Mouse (Mus musculus): ENCODE measurements at regions not wholly inside any gene's neighbourhood (a gene's known extent, or its start where the extent isn't known, plus 50 kb on each side); places are given as distances from the start of the nearest gene placed in this dataset.

DNA sequence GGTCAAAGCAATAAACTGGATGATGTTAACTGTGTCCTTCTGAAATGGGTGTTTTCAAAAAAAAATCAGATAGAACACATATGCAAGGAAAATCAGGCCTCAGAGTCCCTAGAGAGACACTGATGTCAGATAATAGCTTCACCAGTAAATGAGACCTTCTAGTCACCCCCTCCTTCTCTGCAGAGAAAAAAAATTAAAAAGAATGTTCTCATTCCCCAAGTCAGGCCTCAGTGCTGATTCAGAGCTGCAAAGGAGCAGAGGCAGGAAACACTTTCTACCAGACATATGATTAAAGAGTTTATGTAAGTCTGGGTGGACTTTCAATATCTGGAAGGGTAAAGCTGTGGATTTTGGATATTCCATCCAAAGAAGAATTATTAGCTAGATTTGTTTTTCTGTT is 67.1 kb upstream of the Gm21897 start:
- TF ChIP-seq CTCF (IDR thresholded peaks at IDR 0.05; ENCODE audit: borderline replicate concordance, insufficient read depth, low read depth, low read length) (no peak), POLR2A (IDR thresholded peaks at IDR 0.05; ENCODE audit: borderline replicate concordance, insufficient read depth, low read length) (no peak)
- H3K27ac ChIP-seq (ENCODE audit: insufficient read depth, low read length), result no peak overlapping the region
- no peaks in the 10 kb centered on the region for H3K4me1 ChIP-seq (ENCODE audit: control insufficient read depth, insufficient read depth, low read length)
- H3K4me3 ChIP-seq (replicated peaks; ENCODE audit: insufficient read depth, low read depth, low read length), result no peak overlapping the region
- H3K27me3 ChIP-seq (ENCODE audit: control insufficient read depth, insufficient read depth, low read length), result no peaks in the 10 kb centered on the region
- no peak for DNase-seq

DNA sequence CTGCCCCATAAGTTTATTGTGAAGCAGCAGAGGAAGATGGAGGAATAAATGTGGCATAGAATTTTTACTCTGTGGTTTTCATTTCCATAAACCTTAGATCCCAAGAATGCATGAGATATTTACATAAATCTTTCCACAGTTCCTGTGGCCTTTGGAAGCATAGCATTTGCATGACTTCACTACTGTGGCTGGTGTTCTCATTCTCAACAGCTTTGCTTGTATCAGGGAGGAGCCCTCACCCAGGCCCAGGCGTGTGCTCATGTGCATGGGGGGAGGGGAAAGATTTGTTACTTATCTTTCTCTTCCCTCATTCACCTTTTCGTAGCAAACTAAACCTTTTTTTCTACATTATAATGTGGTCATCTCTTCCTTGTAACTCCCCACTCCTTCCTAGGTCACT is 65.6 kb upstream of the Gm21897 start:
- Histone ChIP-seq H3K4me1 (ENCODE audit: control insufficient read depth, insufficient read depth, low read length) (no peaks in the 10 kb centered on the region), H3K27ac (ENCODE audit: insufficient read depth, low read length) (no peak overlapping the region), H3K4me3 (replicated peaks; ENCODE audit: insufficient read depth, low read depth, low read length) (no peak overlapping the region), H3K27me3 (ENCODE audit: control insufficient read depth, insufficient read depth, low read length) (no peaks in the 10 kb centered on the region)
- DNase-seq, result no peak
- TF ChIP-seq CTCF (IDR thresholded peaks at IDR 0.05; ENCODE audit: borderline replicate concordance, insufficient read depth, low read depth, low read length) (no peak), POLR2A (IDR thresholded peaks at IDR 0.05; ENCODE audit: borderline replicate concordance, insufficient read depth, low read length) (no peak)
- WGBS, result 77% methylated on average over 2 of the region's 2 CpGs

DNA sequence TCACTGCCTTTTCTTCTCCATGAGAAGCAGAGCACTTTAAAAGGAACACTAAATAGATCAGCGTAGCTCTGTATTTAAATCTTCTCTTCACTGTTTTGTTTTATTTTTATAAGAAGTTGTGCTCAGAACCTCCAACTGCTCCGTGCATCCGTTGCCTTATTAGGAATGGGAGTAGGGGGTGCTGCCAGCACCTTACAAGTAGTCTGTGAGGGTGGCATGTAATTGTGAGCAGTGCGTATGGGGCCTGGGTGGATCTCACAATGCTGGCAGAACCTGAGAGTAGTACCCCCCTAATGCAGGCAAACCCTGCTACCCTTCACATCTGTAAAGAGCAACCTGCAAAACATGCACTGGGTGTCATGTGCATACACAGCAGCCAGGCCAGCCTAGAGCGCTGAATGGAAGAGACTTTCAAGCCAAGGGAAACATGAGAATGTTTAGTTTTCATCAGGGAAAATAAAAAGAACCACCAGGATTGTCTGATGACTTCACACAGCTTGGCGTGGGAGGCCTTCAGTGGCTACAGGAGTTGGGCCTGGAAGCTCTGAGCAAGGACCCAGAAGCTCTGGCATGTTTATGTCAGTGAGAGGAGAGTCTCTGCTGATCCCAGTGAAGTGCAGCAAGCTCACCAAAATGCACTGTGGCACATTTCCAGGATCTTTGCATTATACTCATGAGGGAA is 64.5 kb upstream of the Gm21897 start:
- Histone ChIP-seq H3K4me1 (ENCODE audit: control insufficient read depth, insufficient read depth, low read length) (no peaks in the 10 kb centered on the region), H3K27me3 (ENCODE audit: control insufficient read depth, insufficient read depth, low read length) (no peaks in the 10 kb centered on the region), H3K27ac (ENCODE audit: insufficient read depth, low read length) (no peak overlapping the region), H3K4me3 (replicated peaks; ENCODE audit: insufficient read depth, low read depth, low read length) (no peak overlapping the region)
- no peak for DNase-seq
- no peak for TF ChIP-seq POLR2A (IDR thresholded peaks at IDR 0.05; ENCODE audit: borderline replicate concordance, insufficient read depth, low read length)
- no peak for TF ChIP-seq CTCF (IDR thresholded peaks at IDR 0.05; ENCODE audit: borderline replicate concordance, insufficient read depth, low read depth, low read length)
- 85% methylated on average over 6 of the region's 6 CpGs for WGBS

DNA sequence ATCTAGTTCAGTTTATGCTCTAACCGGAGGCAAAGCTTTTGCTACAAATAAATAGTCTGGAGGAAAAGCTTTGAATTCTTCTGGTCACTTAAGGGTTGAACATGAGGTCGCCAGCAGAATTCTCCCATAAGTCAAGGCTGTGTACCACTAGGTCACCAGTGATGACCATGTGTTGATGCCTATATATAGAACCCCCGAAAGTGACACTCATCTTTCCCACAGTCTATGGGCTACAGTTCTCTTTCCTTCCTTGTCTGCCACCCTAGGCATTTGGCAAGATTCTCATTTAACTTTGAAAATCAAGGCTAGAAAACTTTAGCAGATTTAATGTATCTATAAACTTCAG is 63.9 kb upstream of the Gm21897 start:
- 77% methylated on average over 3 of the region's 3 CpGs for WGBS
- no peak overlapping the region for H3K27ac ChIP-seq (ENCODE audit: insufficient read depth, low read length)
- TF ChIP-seq CTCF (IDR thresholded peaks at IDR 0.05; ENCODE audit: borderline replicate concordance, insufficient read depth, low read depth, low read length), result no peak
- no peak for TF ChIP-seq POLR2A (IDR thresholded peaks at IDR 0.05; ENCODE audit: borderline replicate concordance, insufficient read depth, low read length)
- no peaks in the 10 kb centered on the region for H3K27me3 ChIP-seq (ENCODE audit: control insufficient read depth, insufficient read depth, low read length)
- no peaks in the 10 kb centered on the region for H3K4me1 ChIP-seq (ENCODE audit: control insufficient read depth, insufficient read depth, low read length)
- no peak overlapping the region for H3K4me3 ChIP-seq (replicated peaks; ENCODE audit: insufficient read depth, low read depth, low read length)
- no peak for DNase-seq

DNA sequence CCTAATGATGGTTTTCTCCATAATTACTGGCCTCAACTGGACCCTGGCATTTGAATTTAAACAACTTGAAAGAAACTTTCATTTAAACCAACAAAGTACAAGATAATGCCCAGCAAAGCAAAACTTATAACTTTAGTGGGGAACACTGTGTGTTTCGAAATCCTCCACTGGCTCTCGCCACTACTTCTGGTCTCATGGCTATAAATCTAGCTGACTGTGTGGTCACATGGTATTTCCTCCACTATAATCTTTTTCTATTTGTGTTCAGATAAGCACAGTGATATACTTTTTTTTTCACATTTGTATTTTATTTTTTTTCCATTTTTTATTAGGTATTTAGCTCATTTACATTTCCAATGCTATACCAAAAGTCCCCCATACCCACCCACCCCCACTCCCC is 62.6 kb upstream of the Gm21897 start:
- no peak for DNase-seq
- Histone ChIP-seq H3K27ac (ENCODE audit: insufficient read depth, low read length) (no peak overlapping the region), H3K27me3 (ENCODE audit: control insufficient read depth, insufficient read depth, low read length) (no peaks in the 10 kb centered on the region), H3K4me3 (replicated peaks; ENCODE audit: insufficient read depth, low read depth, low read length) (no peak overlapping the region), H3K4me1 (ENCODE audit: control insufficient read depth, insufficient read depth, low read length) (no peaks in the 10 kb centered on the region)
- TF ChIP-seq CTCF (IDR thresholded peaks at IDR 0.05; ENCODE audit: borderline replicate concordance, insufficient read depth, low read depth, low read length), result no peak
- TF ChIP-seq POLR2A (IDR thresholded peaks at IDR 0.05; ENCODE audit: borderline replicate concordance, insufficient read depth, low read length), result no peak
- WGBS, result 94% methylated on average over 2 of the region's 2 CpGs

DNA sequence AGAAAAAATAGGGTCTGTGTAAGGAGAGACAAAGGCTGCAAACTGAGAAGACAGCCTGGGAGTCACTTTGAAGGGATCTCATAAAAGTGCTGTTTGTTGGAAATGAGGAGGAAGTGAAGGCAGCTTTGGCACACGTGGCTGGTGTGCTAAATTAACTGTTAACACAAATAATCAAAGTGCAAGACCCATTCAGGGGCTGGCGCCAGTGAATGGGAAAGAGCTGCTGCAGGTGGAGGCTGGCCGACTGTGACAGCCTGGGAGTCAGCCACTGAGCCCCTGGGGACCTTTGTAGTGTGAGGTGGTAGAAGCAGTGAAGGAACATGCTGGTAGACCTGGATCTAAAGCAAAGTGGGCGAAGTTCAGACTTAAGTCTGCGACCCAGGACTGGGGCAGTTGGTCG is 57.8 kb upstream of the Gm21897 start:
- 40% methylated on average over 6 of the region's 6 CpGs for whole genome bisulfite sequencing
- H3K27me3 ChIP-seq (ENCODE audit: control insufficient read depth, insufficient read depth, low read length), result no peaks in the 10 kb centered on the region
- no peak for TF ChIP-seq POLR2A (IDR thresholded peaks at IDR 0.05; ENCODE audit: borderline replicate concordance, insufficient read depth, low read length)
- TF ChIP-seq CTCF (IDR thresholded peaks at IDR 0.05; ENCODE audit: borderline replicate concordance, insufficient read depth, low read depth, low read length), result no peak
- H3K4me1 ChIP-seq (ENCODE audit: control insufficient read depth, insufficient read depth, low read length), result no peaks in the 10 kb centered on the region
- no peak for DNase-seq
- H3K4me3 ChIP-seq (replicated peaks; ENCODE audit: insufficient read depth, low read depth, low read length), result no peak overlapping the region
- no peak overlapping the region for H3K27ac ChIP-seq (ENCODE audit: insufficient read depth, low read length)

DNA sequence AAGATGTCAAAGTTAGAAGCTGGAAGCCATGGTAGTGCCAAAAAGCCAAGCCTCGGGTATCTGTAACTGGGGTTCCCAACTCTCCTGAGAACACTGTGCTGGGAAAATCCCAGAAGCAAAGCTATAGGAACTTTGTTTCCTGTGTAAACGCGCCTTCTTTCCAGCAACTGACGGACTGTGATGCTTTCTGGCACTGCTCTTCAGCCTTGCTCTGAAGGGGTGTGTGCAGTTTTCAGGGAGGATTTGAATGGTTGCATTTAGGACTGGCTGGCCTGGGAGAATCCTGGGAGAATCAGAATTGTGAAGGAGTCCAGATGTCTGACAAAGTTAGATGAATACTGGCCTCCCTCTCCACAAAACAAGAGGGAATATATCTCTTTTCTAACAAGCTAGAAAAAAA is 57.2 kb upstream of the Gm21897 start:
- no peak for TF ChIP-seq POLR2A (IDR thresholded peaks at IDR 0.05; ENCODE audit: borderline replicate concordance, insufficient read depth, low read length)
- TF ChIP-seq CTCF (IDR thresholded peaks at IDR 0.05; ENCODE audit: borderline replicate concordance, insufficient read depth, low read depth, low read length), result no peak
- Histone ChIP-seq H3K27ac (ENCODE audit: insufficient read depth, low read length) (no peak overlapping the region), H3K4me3 (replicated peaks; ENCODE audit: insufficient read depth, low read depth, low read length) (no peak overlapping the region), H3K27me3 (ENCODE audit: control insufficient read depth, insufficient read depth, low read length) (no peaks in the 10 kb centered on the region), H3K4me1 (ENCODE audit: control insufficient read depth, insufficient read depth, low read length) (no peaks in the 10 kb centered on the region)
- DNase-seq, result no peak
- 64% methylated on average over 4 of the region's 4 CpGs for WGBS
